Mouse (Mus musculus) retina, postnatal 7 days (tissue): Measurements from ENCODE around the gene Ncln.
A peak's percentile ranks its signal among the peaks of the same experiment; 100 is the strongest.

Source experiments
- DNase-seq: peaks from one replicate; pipeline ENCODE4 v3.0.0-alpha.2; 2012; ENCODE audit warnings: low read depth, low spot score

Gene Ncln

DNA sequence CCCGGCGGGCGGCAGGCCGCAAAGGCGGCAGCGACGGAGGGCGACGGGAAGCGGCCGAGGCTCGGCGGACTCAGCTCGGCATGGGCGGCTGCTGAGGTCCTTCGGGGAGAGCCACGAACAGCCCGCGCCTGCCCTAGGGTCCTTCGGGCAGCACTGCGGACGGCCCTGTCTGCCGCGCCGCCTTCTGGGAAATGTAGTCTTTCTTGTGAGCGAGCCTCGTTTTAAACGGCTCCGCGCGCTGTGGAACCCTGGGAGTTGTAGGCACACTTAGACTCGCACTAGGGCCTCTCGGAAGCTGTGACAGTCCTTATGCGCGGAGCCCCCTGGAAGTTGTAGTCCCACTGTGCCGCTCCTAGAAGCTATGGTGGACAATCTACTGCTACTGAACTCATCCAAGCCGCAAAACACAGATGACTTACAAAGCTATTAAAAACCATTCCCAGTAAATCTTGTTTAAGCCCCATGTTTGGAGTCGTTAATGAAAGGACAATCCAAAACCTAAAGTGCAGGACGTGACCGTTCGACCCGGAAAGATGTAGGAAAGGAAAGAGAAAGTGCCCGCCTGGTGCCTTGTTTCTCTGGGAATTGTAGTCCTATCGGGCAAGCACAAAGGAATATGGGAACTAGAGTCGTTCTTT is at the start of gene Ncln:
Gene Ncln (minus strand): TSS at position 129 of the 638 bp plus-strand sequence.
- DNase-seq, result peak; percentile 94

- DNase-seq, result peak; percentile 98
Observed at GRCm38 (mm10) chr10:81545161-81545747, 49.1 kb upstream of the Ncln start, which contains the start of gene Gna11. TSS of gene Gna11 (minus strand) at chr10:81545190.

GRCm38 (mm10) chr10:81544296-81545160 is 48.3 kb upstream of the Ncln start:
- no peak for DNase-seq

GRCm38 (mm10) chr10:81543633-81544032 is 47.4 kb upstream of the Ncln start:
- no peak for DNase-seq

GRCm38 (mm10) chr10:81542727-81543460 is 46.7 kb upstream of the Ncln start:
- no peak for DNase-seq

- DNase-seq, result no peak
Observed at GRCm38 (mm10) chr10:81541803-81542202, 45.6 kb upstream of the Ncln start.

- DNase-seq, result no peak
Observed at GRCm38 (mm10) chr10:81541363-81541762, 45.2 kb upstream of the Ncln start.

DNA sequence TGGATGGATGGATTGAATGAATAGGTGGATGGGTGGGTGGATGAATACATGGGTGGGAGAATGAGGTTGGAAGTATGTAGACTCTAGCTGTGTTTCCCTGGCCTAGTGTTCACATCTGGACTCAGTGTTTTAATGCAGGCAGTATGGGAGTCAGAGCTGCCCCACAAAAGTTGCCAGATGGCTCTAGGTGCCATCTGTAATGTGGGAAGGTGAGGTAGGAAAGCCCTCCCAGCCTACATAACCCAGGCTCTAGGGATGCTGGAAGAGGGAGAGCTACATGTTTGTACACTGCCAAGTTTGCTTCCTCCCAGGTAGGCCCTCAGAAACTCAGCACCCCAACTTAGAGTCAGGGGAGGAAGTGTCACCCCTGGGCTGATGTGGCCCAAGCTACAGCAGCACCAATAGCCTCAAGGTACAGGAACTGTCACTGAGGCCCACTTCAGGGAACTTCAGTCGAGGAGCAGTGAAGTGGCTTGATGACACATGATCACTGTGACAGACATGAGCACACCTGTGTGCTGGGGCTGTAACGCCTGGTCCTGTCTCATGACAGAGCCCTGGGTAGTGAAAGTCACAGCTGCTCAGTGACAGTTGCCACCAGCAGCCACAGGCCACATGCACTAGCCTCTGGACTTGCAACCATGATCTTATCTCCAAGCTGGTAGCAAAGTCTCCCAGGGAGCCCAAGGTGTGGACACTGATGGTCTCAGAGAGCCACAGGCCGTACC is 42.3 kb upstream of the Ncln start:
- no peak for DNase-seq

DNA sequence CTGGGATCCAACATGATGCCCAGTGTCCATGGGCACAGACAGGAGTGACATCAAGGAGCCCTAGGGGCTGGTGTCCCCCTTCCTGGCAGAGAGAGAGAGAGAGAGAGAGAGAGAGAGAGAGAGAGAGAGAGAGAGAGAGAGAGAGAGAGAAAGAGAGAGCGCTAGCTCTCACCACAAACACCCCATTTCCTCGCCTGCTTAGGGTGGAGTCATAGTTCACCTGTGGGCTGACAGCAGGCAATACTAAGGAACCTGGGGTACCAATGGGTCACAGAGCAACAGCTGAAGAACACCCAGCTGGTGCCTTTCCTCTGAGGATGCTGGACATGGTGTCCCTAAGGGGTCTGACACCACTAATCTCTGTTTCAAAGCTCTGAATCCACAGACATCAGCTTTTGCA is 41.2 kb upstream of the Ncln start:
- DNase-seq, result no peak

- DNase-seq, result no peak
Observed at GRCm38 (mm10) chr10:81536734-81537133, 40.5 kb upstream of the Ncln start.

DNA sequence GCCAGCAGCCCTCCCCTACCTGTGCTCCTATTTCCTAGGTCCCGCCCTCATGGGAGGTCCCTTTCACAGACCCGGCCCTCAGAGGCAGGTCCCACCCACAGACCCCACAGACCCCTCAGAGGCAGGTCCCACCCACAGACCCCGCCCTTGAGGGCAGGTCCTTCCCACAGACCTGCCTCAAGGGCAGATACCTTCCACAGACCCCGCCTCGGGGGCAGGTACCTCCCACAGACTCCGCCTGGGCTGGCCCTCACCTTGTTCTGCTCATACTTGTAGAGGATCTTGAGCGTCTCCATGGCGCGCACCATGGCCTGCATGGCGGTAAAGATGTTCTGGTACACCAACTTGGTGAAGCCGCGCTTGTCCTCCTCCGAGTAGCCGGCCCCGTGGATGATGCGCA is 38.6 kb upstream of the Ncln start:
- no peak for DNase-seq

DNA sequence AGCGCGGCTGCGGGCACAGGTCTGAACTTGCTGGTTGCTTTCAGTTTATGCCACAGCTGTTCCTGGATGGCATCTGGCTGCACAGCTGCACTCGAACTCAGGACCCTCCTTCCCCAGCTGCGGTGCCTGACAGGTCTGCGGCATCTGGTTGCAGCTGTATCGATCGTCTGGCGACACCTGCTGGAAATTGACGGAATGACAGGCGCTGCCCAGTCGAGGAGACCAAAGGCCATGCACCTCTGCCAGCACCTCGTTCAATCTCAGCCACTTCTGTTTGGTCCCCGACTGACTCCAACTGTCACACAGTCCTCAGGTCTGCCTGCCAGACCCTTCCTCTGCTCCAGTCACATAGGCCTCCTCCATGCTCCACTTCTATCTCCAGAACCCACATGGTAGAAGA is 30.6 kb upstream of the Ncln start:
- peak; percentile 31 for DNase-seq

GRCm38 (mm10) chr10:81525017-81525694 is 29.0 kb upstream of the Ncln start:
- no peak for DNase-seq

DNA sequence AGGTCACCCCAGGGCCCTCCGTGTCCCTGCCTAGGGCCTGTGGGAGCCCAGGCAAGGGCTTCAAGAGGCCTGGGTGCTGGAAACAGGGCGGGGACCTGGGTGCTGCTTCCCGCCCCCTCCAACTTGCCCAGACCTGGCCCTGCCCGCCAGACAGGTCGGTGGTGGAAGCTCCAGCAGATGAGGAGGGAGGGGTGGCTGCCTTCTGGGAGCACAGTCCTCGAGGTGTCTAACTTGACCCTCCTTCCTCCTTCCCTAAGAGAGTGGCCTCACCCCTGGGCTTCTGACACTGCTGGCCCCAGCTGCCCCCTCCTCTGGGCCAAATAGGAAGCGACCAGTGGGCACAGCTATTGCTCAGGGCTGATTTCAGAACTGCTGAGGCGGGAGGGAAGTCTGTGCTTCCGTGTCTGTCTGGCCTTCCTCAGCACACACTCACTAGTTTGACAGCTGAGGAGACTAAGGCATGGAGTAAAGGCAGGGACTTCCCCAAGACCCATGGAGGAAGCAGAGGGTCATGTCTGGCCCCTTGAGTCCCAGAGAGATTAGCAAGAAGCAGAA is 27.9 kb upstream of the Ncln start, which contains the start of gene Gna15:
Gene Gna15 (minus strand): TSS at position 175 of the 555 bp plus-strand sequence.
- DNase-seq, result no peak

- DNase-seq, result no peak
Observed at GRCm38 (mm10) chr10:81523570-81523969, 27.4 kb upstream of the Ncln start.

- DNase-seq, result no peak
Observed at GRCm38 (mm10) chr10:81523142-81523541, 26.9 kb upstream of the Ncln start.

DNA sequence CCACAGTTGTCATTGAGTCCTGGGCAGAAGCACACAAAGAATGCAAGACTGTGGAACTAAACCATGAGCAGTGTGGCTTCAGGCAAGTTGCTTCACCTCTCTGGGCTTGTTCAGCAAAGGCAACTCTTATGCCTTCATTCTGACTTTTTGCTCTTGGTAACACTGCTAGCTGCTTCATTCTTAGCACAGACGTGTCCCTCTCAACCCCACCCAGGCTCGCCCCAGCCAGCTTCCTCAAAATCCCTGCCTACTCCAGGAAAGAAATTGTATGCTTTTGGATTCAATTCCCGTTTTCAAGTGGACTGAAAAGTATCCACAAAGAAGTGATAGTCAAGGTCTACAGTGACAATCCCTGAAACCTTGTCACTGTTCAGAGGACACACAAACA is 23.8 kb upstream of the Ncln start:
- DNase-seq, result no peak

DNA sequence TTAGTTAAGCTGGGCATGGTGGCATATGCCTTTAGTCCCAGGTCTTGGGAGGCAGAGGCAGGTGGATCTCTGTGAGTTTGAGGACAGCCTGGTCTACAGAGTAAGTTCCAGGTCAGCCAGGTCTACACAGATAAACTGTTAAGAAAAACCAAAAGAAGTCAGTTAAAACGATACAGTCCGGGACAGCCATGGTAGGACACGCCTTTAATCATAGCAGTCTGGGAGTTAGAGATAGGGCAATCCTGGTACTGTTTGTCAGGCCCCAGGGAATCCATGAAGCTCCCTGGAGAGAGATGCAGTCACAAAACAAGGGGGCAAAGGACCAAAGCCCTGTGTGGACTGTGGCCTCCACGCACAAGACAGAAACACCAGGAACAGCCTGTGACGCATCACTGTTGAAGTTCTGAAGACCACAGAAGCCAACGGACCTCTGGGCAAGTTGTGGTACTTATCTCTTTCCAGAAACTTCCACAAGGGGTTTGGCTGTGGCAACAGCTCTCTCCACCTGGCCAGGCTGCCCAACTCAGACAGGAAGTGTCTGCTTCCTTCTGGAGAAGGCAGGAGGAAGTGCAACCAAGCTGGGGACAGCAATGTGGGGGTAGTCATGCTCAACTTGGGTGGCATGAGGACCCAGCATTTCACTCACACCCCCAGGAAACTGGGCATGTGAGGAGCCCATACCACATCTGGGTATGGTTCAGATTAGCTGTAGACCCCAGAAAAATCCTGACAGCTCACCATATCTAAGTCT is 23.2 kb upstream of the Ncln start:
- no peak for DNase-seq

DNA sequence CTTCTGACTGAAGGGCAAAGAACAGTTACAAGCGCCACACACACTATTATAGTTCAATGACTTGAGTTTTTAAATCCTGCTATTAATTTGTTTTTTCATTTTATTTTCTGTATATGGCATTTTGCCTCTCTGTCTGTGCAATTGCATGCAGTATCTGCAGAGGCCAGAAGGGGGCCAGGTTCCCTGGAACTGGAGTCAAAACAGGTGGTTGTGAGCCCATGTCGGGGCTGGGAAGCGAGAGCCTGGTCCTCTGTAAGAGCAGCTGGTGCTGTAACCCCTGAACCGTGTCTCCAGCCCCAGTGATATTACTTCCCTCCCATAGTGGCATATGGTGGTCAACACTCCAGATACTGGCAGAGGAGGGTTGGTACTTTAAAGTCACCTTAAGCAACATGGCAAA is 22.4 kb upstream of the Ncln start:
- DNase-seq, result peak; percentile 38

- no peak for DNase-seq
Observed at GRCm38 (mm10) chr10:81517227-81517626, 21.0 kb upstream of the Ncln start.
